Mouse (Mus musculus): ENCODE results near the gene Olfr370.

- TF ChIP-seq CTCF (IDR thresholded peaks at IDR 0.05; ENCODE audit: low read depth) (no peak), EP300 (IDR thresholded peaks at IDR 0.05; ENCODE audit: low read depth) (no peak)
Measured at GRCm38 (mm10) chr8:83565731-83566375, 30.3 kb downstream of the Olfr370 start.

All from heart, postnatal 0 days (tissue).